Mouse (Mus musculus) midbrain, embryonic 15.5 days (tissue): ENCODE data around the gene Ccdc159. TPM values are rescaled to one million over a fixed set of nuclear protein-coding genes. Genes with fewer than 3 reads are reported as not detected.

Experiments used
- ATAC-seq: fragments of 200-750 bp; cut with Nextera tagmentation; replicated peaks from 2 replicates; pipeline ENCODE4 v1.8.0; 2017; ENCODE audit warnings: moderate TSS enrichment
- H3K27ac ChIP-seq: fragments of 300-500 bp; sonication (generic); 2 replicates; pipeline ENCODE4 v1.5.1; 2015; ENCODE audit warnings: mild to moderate bottlenecking, inconsistent platforms
- H3K27me3 ChIP-seq: fragments of 300-500 bp; sonication (generic); replicated peaks from 2 replicates; pipeline ENCODE4 v1.6.1; 2015; ENCODE audit warnings: inconsistent platforms
- H3K36me3 ChIP-seq: fragments of 300-500 bp; sonication (generic); replicated peaks from 2 replicates; pipeline ENCODE4 v1.6.1; 2015; ENCODE audit warnings: inconsistent platforms
- H3K4me1 ChIP-seq: fragments of 300-500 bp; sonication (generic); 2 replicates; pipeline ENCODE4 v1.6.1; 2015; ENCODE audit warnings: inconsistent platforms
- H3K4me2 ChIP-seq: fragments of 300-500 bp; sonication (generic); 2 replicates; pipeline ENCODE4 v1.6.1; 2015; ENCODE audit warnings: inconsistent platforms, mild to moderate bottlenecking, moderate library complexity
- H3K4me3 ChIP-seq: fragments of 300-500 bp; sonication (generic); 2 replicates; pipeline ENCODE4 v1.5.1; 2015; ENCODE audit warnings: mild to moderate bottlenecking, inconsistent platforms
- H3K9ac ChIP-seq: fragments of 300-500 bp; sonication (generic); 2 replicates; pipeline ENCODE4 v1.6.1; 2015; ENCODE audit warnings: mild to moderate bottlenecking, inconsistent platforms
- H3K9me3 ChIP-seq: fragments of 300-500 bp; sonication (generic); 2 replicates; pipeline ENCODE4 v1.6.1; 2016; ENCODE audit warnings: inconsistent platforms
- WGBS: fragments of 180-500 bp; shearing (Covaris S2); methylation state at CpG from one replicate; pipeline ENCODE4 v1.1.7; 2015; ENCODE audit warnings: mixed read lengths; 5-methylcytosine and 5-hydroxymethylcytosine counted together
- polyA plus RNA-seq: library from polyadenylated mRNA; unstranded; fragments of >200 nt; fragmentation: Nextera tagmentation; extraction: Ambion mirVana; gene quantifications from 2 replicates; pipeline ENCODE4 v1.2.1, GENCODE M21; 2015

Ccdc159 gene
- polyA plus RNA-seq, 1 experiment from 2014 or later: 14.1 TPM

GRCm38 (mm10) chr9:21954635-21955034 is 27.4 kb downstream of the Ccdc159 start:
- H3K9ac ChIP-seq: no peak overlapping the region
- no peaks in the 10 kb centered on the region for H3K9me3 ChIP-seq
- no peak for ATAC-seq
- H3K36me3 ChIP-seq: no peaks in the 10 kb centered on the region
- no peak overlapping the region for H3K4me3 ChIP-seq
- peak overlapping the region; percentile 74; the same call in 1 of the 2 replicates for H3K4me2 ChIP-seq
- 73% methylated on average over 3 of the region's 3 CpGs for WGBS
- H3K27ac ChIP-seq: peak overlapping the region; percentile 97; the same call in 1 of the 2 replicates
- peaks cover 8% of the 10 kb centered on the region for H3K27me3 ChIP-seq
- H3K4me1 ChIP-seq: peaks cover 35% of the 10 kb centered on the region

- 2% methylated on average over 18 of the region's 18 CpGs for WGBS
Measured at GRCm38 (mm10) chr9:21955225-21955569, 27.9 kb downstream of the Ccdc159 start.

GRCm38 (mm10) chr9:21955570-21956281 is 28.5 kb downstream of the Ccdc159 start, which contains the start of gene Swsap1:
Gene Swsap1 (plus strand): TSS chr9:21955755.
- H3K36me3 ChIP-seq: no peaks in the 10 kb centered on the region
- WGBS: under 1% methylated on average over 54 of the region's 54 CpGs
- H3K4me1 ChIP-seq: peaks cover 35% of the 10 kb centered on the region
- no peaks in the 10 kb centered on the region for H3K9me3 ChIP-seq
- H3K4me2 ChIP-seq: peak within 1 kb of the TSS; percentile 74
- peak within 1 kb of the TSS; percentile 77 for H3K9ac ChIP-seq
- ATAC-seq: peak; percentile 98
- peaks cover 19% of the 10 kb centered on the region for H3K27me3 ChIP-seq
- H3K4me3 ChIP-seq: peak within 1 kb of the TSS; percentile 69
- peak within 1 kb of the TSS; percentile 97 for H3K27ac ChIP-seq

More at GRCm38 (mm10) chr9:21955225-21955569, 27.9 kb downstream of the Ccdc159 start:
- Histone ChIP-seq H3K36me3 (no peaks in the 10 kb centered on the region), H3K27ac (peak overlapping the region; percentile 97), H3K9me3 (no peaks in the 10 kb centered on the region), H3K4me2 (peak overlapping the region; percentile 74), H3K9ac (peak overlapping the region; percentile 41), H3K4me3 (peak overlapping the region; percentile 69), H3K4me1 (peaks cover 35% of the 10 kb centered on the region), H3K27me3 (peaks cover 14% of the 10 kb centered on the region)
- peak; percentile 63 for ATAC-seq

GRCm38 (mm10) chr9:21958372-21958771 is 31.1 kb downstream of the Ccdc159 start:
- peaks cover 49% of the 10 kb centered on the region for H3K4me1 ChIP-seq

GRCm38 (mm10) chr9:21959244-21959643 is 32.0 kb downstream of the Ccdc159 start:
- ATAC-seq: no peak
- no peaks in the 10 kb centered on the region for H3K36me3 ChIP-seq
- H3K4me1 ChIP-seq: peaks cover 40% of the 10 kb centered on the region
- 86% methylated on average over 7 of the region's 7 CpGs for WGBS
- no peak overlapping the region for H3K4me2 ChIP-seq
- H3K4me3 ChIP-seq: no peak overlapping the region
- no peak overlapping the region for H3K27ac ChIP-seq
- H3K27me3 ChIP-seq: peaks cover 51% of the 10 kb centered on the region
- no peaks in the 10 kb centered on the region for H3K9me3 ChIP-seq
- H3K9ac ChIP-seq: no peak overlapping the region

More at GRCm38 (mm10) chr9:21958372-21958771, 31.1 kb downstream of the Ccdc159 start:
- H3K9ac ChIP-seq: no peak overlapping the region
- no peak overlapping the region for H3K4me3 ChIP-seq
- ATAC-seq: no peak
- no peaks in the 10 kb centered on the region for H3K9me3 ChIP-seq
- 93% methylated on average over 5 of the region's 5 CpGs for WGBS
- H3K36me3 ChIP-seq: no peaks in the 10 kb centered on the region
- H3K27me3 ChIP-seq: peaks cover 46% of the 10 kb centered on the region
- H3K4me2 ChIP-seq: no peak overlapping the region
- H3K27ac ChIP-seq: no peak overlapping the region

- H3K27ac ChIP-seq: no peak overlapping the region
- H3K36me3 ChIP-seq: no peaks in the 10 kb centered on the region
- no peak overlapping the region for H3K4me2 ChIP-seq
- H3K9me3 ChIP-seq: no peaks in the 10 kb centered on the region
- WGBS: 50% methylated on average over 9 of the region's 9 CpGs
- H3K9ac ChIP-seq: no peak overlapping the region
- H3K27me3 ChIP-seq: peaks cover 51% of the 10 kb centered on the region
- no peak for ATAC-seq
- peaks cover 31% of the 10 kb centered on the region for H3K4me1 ChIP-seq
- H3K4me3 ChIP-seq: no peak overlapping the region
Measured at GRCm38 (mm10) chr9:21960135-21960534, 32.9 kb downstream of the Ccdc159 start.

GRCm38 (mm10) chr9:21960558-21961208 is 33.4 kb downstream of the Ccdc159 start:
- ATAC-seq: no peak
- peaks cover 51% of the 10 kb centered on the region for H3K27me3 ChIP-seq
- H3K4me1 ChIP-seq: peaks cover 29% of the 10 kb centered on the region
- no peak overlapping the region for H3K27ac ChIP-seq
- no peak overlapping the region for H3K4me3 ChIP-seq
- H3K36me3 ChIP-seq: no peaks in the 10 kb centered on the region
- WGBS: 10% methylated on average over 26 of the region's 26 CpGs
- H3K4me2 ChIP-seq: peak overlapping the region; percentile 20; the same call in 1 of the 2 replicates
- H3K9me3 ChIP-seq: no peaks in the 10 kb centered on the region
- H3K9ac ChIP-seq: no peak overlapping the region

- Histone ChIP-seq H3K27me3 (peaks cover 51% of the 10 kb centered on the region), H3K4me2 (peak overlapping the region; percentile 65), H3K9ac (no peak overlapping the region), H3K4me3 (peak overlapping the region; percentile 32), H3K27ac (no peak overlapping the region), H3K4me1 (peaks cover 26% of the 10 kb centered on the region), H3K36me3 (no peaks in the 10 kb centered on the region), H3K9me3 (no peaks in the 10 kb centered on the region)
- WGBS: 2% methylated on average over 35 of the region's 35 CpGs
- no peak for ATAC-seq
Measured at GRCm38 (mm10) chr9:21961366-21961980, 34.2 kb downstream of the Ccdc159 start.

- Histone ChIP-seq H3K27me3 (peaks cover 51% of the 10 kb centered on the region), H3K4me3 (peak overlapping the region; percentile 32), H3K9me3 (no peaks in the 10 kb centered on the region), H3K9ac (0 out of 2 replicates have a peak overlapping the region, but pooled peaks have one; percentile 9), H3K36me3 (no peaks in the 10 kb centered on the region), H3K4me2 (peak overlapping the region; percentile 65), H3K4me1 (peaks cover 22% of the 10 kb centered on the region), H3K27ac (no peak overlapping the region)
- ATAC-seq: no peak; the same call in 1 of the 2 replicates
- WGBS: 0% methylated on average over 15 of the region's 15 CpGs
Measured at GRCm38 (mm10) chr9:21962010-21962409, 34.7 kb downstream of the Ccdc159 start.

- ATAC-seq: peak; percentile 43
- peaks cover 51% of the 10 kb centered on the region for H3K27me3 ChIP-seq
- no peaks in the 10 kb centered on the region for H3K9me3 ChIP-seq
- H3K36me3 ChIP-seq: no peaks in the 10 kb centered on the region
- H3K4me3 ChIP-seq: peak overlapping the region; percentile 32
- H3K4me1 ChIP-seq: peaks cover 22% of the 10 kb centered on the region
- H3K27ac ChIP-seq: no peak overlapping the region
- H3K9ac ChIP-seq: 0 out of 2 replicates have a peak overlapping the region, but pooled peaks have one; percentile 9
- peak overlapping the region; percentile 65 for H3K4me2 ChIP-seq
- 3% methylated on average over 34 of the region's 34 CpGs for WGBS
Measured at GRCm38 (mm10) chr9:21962416-21963059, 35.3 kb downstream of the Ccdc159 start.

GRCm38 (mm10) chr9:21963417-21963816 is 36.1 kb downstream of the Ccdc159 start, which contains the start of gene Epor:
Gene Epor (minus strand): TSS chr9:21963506.
- 17% methylated on average over 8 of the region's 8 CpGs for WGBS
- no peaks in the 10 kb centered on the region for H3K36me3 ChIP-seq
- H3K4me3 ChIP-seq: peak within 1 kb of the TSS; percentile 32
- no peak for ATAC-seq
- peak within 1 kb of the TSS; percentile 65 for H3K4me2 ChIP-seq
- peaks cover 22% of the 10 kb centered on the region for H3K4me1 ChIP-seq
- peaks cover 51% of the 10 kb centered on the region for H3K27me3 ChIP-seq
- H3K27ac ChIP-seq: no peak within 1 kb of the TSS
- H3K9ac ChIP-seq: 0 out of 2 replicates have a peak within 1 kb of the TSS, but pooled peaks have one; percentile 9
- no peaks in the 10 kb centered on the region for H3K9me3 ChIP-seq
